Mouse (Mus musculus) embryonic fibroblast, embryonic 13.5 days (primary cell): ENCODE data around the gene Tmem38b.

Experiments
- CTCF ChIP-seq: IDR thresholded peaks from 2 replicates; pipeline ENCODE4 v1.5.1; 2011; ENCODE audit warnings: mild to moderate bottlenecking, control low read depth, low read length, moderate library complexity, borderline replicate concordance; ENCODE audit not compliant: insufficient read depth
- POLR2A ChIP-seq: IDR thresholded peaks from 2 replicates; pipeline ENCODE4 v1.6.1; 2011; ENCODE audit warnings: low read depth, mild to moderate bottlenecking, control low read depth, low read length, moderate library complexity

- TF ChIP-seq CTCF, result no peak
- no peak for TF ChIP-seq POLR2A
Observed at GRCm38 (mm10) chr4:53836978-53837377, 11.1 kb downstream of the Tmem38b start.
